Mouse (Mus musculus): ENCODE data around the gene Myo1d.

Gene Myo1d

GRCm38 (mm10) chr11:80723406-80724047 is 56.3 kb downstream of the Myo1d start:
- DNase-seq (ENCODE audit: low spot score in 2 of 2) = no peak

- DNase-seq (ENCODE audit: low spot score in 2 of 2) = no peak
Measured at GRCm38 (mm10) chr11:80719014-80719413, 60.8 kb downstream of the Myo1d start.

GRCm38 (mm10) chr11:80718036-80718435 is 61.8 kb downstream of the Myo1d start:
- no peak for DNase-seq (ENCODE audit: low spot score in 2 of 2)

GRCm38 (mm10) chr11:80715115-80715514 is 64.7 kb downstream of the Myo1d start:
- DNase-seq (ENCODE audit: low spot score in 2 of 2) = no peak

- DNase-seq (ENCODE audit: low spot score in 2 of 2) = no peak
Measured at GRCm38 (mm10) chr11:80713705-80714104, 66.1 kb downstream of the Myo1d start.

- DNase-seq (ENCODE audit: low spot score in 2 of 2) = no peak
Measured at GRCm38 (mm10) chr11:80712201-80712600, 67.6 kb downstream of the Myo1d start.

GRCm38 (mm10) chr11:80711336-80711735 is 68.5 kb downstream of the Myo1d start:
- no peak for DNase-seq (ENCODE audit: low spot score in 2 of 2)

- no peak for DNase-seq (ENCODE audit: low spot score in 2 of 2)
Measured at GRCm38 (mm10) chr11:80700611-80701010, 79.2 kb downstream of the Myo1d start.

GRCm38 (mm10) chr11:80698721-80699120 is 81.1 kb downstream of the Myo1d start:
- DNase-seq (ENCODE audit: low spot score in 2 of 2) = no peak

GRCm38 (mm10) chr11:80696350-80696749 is 83.5 kb downstream of the Myo1d start:
- DNase-seq (ENCODE audit: low spot score in 2 of 2) = no peak

- DNase-seq (ENCODE audit: low spot score in 2 of 2) = no peak
Measured at GRCm38 (mm10) chr11:80684603-80685002, 95.2 kb downstream of the Myo1d start.

- no peak for DNase-seq (ENCODE audit: low spot score in 2 of 2)
Measured at GRCm38 (mm10) chr11:80682745-80683144, 97.1 kb downstream of the Myo1d start.

- DNase-seq (ENCODE audit: low spot score in 2 of 2) = no peak
Measured at GRCm38 (mm10) chr11:80673013-80673412, 106.8 kb downstream of the Myo1d start.

- no peak for DNase-seq (ENCODE audit: low spot score in 2 of 2)
Measured at GRCm38 (mm10) chr11:80670391-80670790, 109.4 kb downstream of the Myo1d start.

- no peak for DNase-seq (ENCODE audit: low spot score in 2 of 2)
Measured at GRCm38 (mm10) chr11:80669934-80670333, 109.9 kb downstream of the Myo1d start.

GRCm38 (mm10) chr11:80666211-80666610 is 113.6 kb downstream of the Myo1d start:
- DNase-seq (ENCODE audit: low spot score in 2 of 2) = no peak

GRCm38 (mm10) chr11:80664261-80664660 is 115.6 kb downstream of the Myo1d start:
- DNase-seq (ENCODE audit: low spot score in 2 of 2) = no peak

GRCm38 (mm10) chr11:80645111-80645510 is 134.7 kb downstream of the Myo1d start:
- DNase-seq (ENCODE audit: low spot score in 2 of 2) = no peak

- DNase-seq (ENCODE audit: low spot score in 2 of 2) = no peak
Measured at GRCm38 (mm10) chr11:80628992-80629865, 150.6 kb downstream of the Myo1d start.

GRCm38 (mm10) chr11:80628581-80628980 is 151.2 kb downstream of the Myo1d start:
- no peak for DNase-seq (ENCODE audit: low spot score in 2 of 2)

GRCm38 (mm10) chr11:80623038-80623380 is 156.8 kb downstream of the Myo1d start:
- DNase-seq (ENCODE audit: low spot score in 2 of 2) = no peak

GRCm38 (mm10) chr11:80622233-80623037 is 157.4 kb downstream of the Myo1d start:
- no peak for DNase-seq (ENCODE audit: low spot score in 2 of 2)

Measured in spleen, postnatal 10 days (tissue).